8 mouse cellular contexts compared by ENCODE assay signal in the genomic region with DNA sequence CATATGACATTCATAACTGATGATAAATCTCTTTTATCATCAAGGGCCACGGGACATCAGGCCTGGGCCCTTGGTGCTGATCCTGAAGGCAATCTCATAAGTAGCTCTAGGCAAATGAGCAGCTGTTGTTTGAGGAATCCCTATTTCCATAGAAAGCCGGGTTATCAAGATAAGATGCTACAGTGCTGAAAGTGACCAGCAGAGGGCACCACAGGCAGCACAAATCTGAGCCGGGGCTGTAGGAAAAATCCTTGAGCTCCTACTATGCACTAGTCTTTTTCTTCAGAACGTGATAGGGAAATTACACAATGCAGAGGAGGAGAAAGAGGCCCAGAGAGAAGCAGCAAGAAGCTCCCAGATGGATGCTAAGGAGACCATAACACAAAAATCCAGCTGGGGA. TPM values are rescaled to one million over a fixed set of nuclear protein-coding genes. Genes with fewer than 3 reads are reported as not detected.
A peak's percentile ranks its signal among the peaks of the same experiment; 100 is the strongest.
DNase-seq lines count a peak whose midpoint lies in the region; ATAC-seq and TF ChIP-seq lines count a peak whose summit lies in the region.

No protein-coding gene starts in this region.

- H3K36me3 ChIP-seq in heart, postnatal 0 days (replicated peaks; ENCODE audit: control insufficient read depth, insufficient read depth, low read length) = no peaks in the 10 kb centered on the region
- H3K36me3 ChIP-seq in heart, embryonic 11.5 days (ENCODE audit: control insufficient read depth, insufficient read depth, low read length) = no peaks in the 10 kb centered on the region
- H3K36me3 ChIP-seq in lung, postnatal 0 days (ENCODE audit: insufficient read depth, low read length) = no peaks in the 10 kb centered on the region

- peak; percentile 58 for TF ChIP-seq CTCF in heart, postnatal 0 days (IDR thresholded peaks at IDR 0.05; ENCODE audit: low read depth)
- TF ChIP-seq CTCF in lung, postnatal 0 days (IDR thresholded peaks at IDR 0.05) = peak; percentile 80

- no peak for ATAC-seq in heart, postnatal 0 days (ENCODE audit: insufficient read depth, low read depth)
- no peak for ATAC-seq in heart, embryonic 11.5 days (replicated peaks; ENCODE audit: insufficient number of reproducible peaks, low FRiP score, low TSS enrichment)
- no peak for ATAC-seq in lung, postnatal 0 days

- WGBS in heart, postnatal 0 days = 15% methylated on average over 4 of the region's 4 CpGs
- 13% methylated on average over 4 of the region's 4 CpGs for WGBS in heart, embryonic 11.5 days (ENCODE audit: insufficient replicate concordance)
- 8% methylated on average over 4 of the region's 4 CpGs for WGBS in lung, postnatal 0 days

- TF ChIP-seq EP300 in heart, postnatal 0 days (IDR thresholded peaks at IDR 0.05; ENCODE audit: low read depth) = no peak
- no peak for TF ChIP-seq EP300 in lung, postnatal 0 days (IDR thresholded peaks at IDR 0.05)

- no peak overlapping the region for H3K27ac ChIP-seq in heart, postnatal 0 days (ENCODE audit: low read depth)
- no peak overlapping the region for H3K27ac ChIP-seq in heart, embryonic 11.5 days (ENCODE audit: low read depth, low read length)
- H3K27ac ChIP-seq in lung, postnatal 0 days (ENCODE audit: low read length) = no peak overlapping the region

- intact Hi-C loops in heart, postnatal 36 days (cut with DNase I) = loop anchor here (2.0 to 5.0 kb wide), 3 partner anchors 16 to 278 kb away; a partner anchor contains a TSS

- DNase-seq in heart, postnatal 0 days (ENCODE audit: low spot score) = no peak
- peak; percentile 54 for DNase-seq in urinary bladder, postnatal 14 days (ENCODE audit: low spot score)
- no peak for DNase-seq in urinary bladder, postnatal 10 days (ENCODE audit: low spot score)
- DNase-seq in cerebellum, adult 9-10 months = peak; percentile 78
- DNase-seq in heart, postnatal 36 days = peak; percentile 50 to 73
- DNase-seq in lung, postnatal 0 days (ENCODE audit: low spot score) = peak; percentile 33
- DNase-seq in thymus, postnatal 0 days (ENCODE audit: low spot score) = peak; percentile 27

- H3K9me3 ChIP-seq in heart, postnatal 0 days (replicated peaks; ENCODE audit: control insufficient read depth, low read length) = no peaks in the 10 kb centered on the region
- no peaks in the 10 kb centered on the region for H3K9me3 ChIP-seq in heart, embryonic 11.5 days (replicated peaks; ENCODE audit: control insufficient read depth, low read length)
- no peaks in the 10 kb centered on the region for H3K9me3 ChIP-seq in lung, postnatal 0 days (ENCODE audit: low read length)

- no peak overlapping the region for H3K9ac ChIP-seq in heart, postnatal 0 days (replicated peaks; ENCODE audit: low read depth, low read length)
- H3K9ac ChIP-seq in heart, embryonic 11.5 days (ENCODE audit: low read depth, low read length) = no peak overlapping the region
- no peak overlapping the region for H3K9ac ChIP-seq in lung, postnatal 0 days (replicated peaks; ENCODE audit: low read depth)

- peaks cover 4% of the 10 kb centered on the region; the same call in 1 of the 2 replicates for H3K4me1 ChIP-seq in heart, postnatal 0 days (ENCODE audit: control insufficient read depth, insufficient read depth)
- H3K4me1 ChIP-seq in heart, embryonic 11.5 days (ENCODE audit: control insufficient read depth, insufficient read depth, low read length) = peaks cover 11% of the 10 kb centered on the region; the same call in 1 of the 2 replicates
- no peaks in the 10 kb centered on the region for H3K4me1 ChIP-seq in lung, postnatal 0 days (ENCODE audit: insufficient read depth, low read depth, low read length)

- H3K4me2 ChIP-seq in heart, postnatal 0 days (ENCODE audit: low read depth, low read length) = no peak overlapping the region
- no peak overlapping the region for H3K4me2 ChIP-seq in heart, embryonic 11.5 days
- H3K4me2 ChIP-seq in lung, postnatal 0 days (replicated peaks; ENCODE audit: low read depth, low read length) = no peak overlapping the region

- peaks cover 47% of the 10 kb centered on the region for H3K27me3 ChIP-seq in heart, postnatal 0 days (ENCODE audit: control insufficient read depth, insufficient read depth, low read length)
- H3K27me3 ChIP-seq in heart, embryonic 11.5 days (ENCODE audit: control insufficient read depth, insufficient read depth, low read length) = peaks cover 46% of the 10 kb centered on the region
- H3K27me3 ChIP-seq in lung, postnatal 0 days (replicated peaks; ENCODE audit: insufficient read depth, low read length) = peaks cover 34% of the 10 kb centered on the region

- no peak overlapping the region for H3K4me3 ChIP-seq in heart, postnatal 0 days (ENCODE audit: low read depth, low read length)
- no peak overlapping the region for H3K4me3 ChIP-seq in heart, embryonic 11.5 days (ENCODE audit: low read depth, low read length)
- no peak overlapping the region for H3K4me3 ChIP-seq in lung, postnatal 0 days (ENCODE audit: low read depth, low read length)

RNA-seq across cellular contexts. Expression of a gene that starts 7.7 kb away (rescaled TPM):
- not detected in 2 replicates for total RNA-seq in heart, postnatal 0 days (2014; rRNA removed; ENCODE audit: low replicate concordance)
- not detected in 2 replicates for polyA plus RNA-seq in heart, postnatal 0 days (2015; fragmentation: Nextera tagmentation; extraction: Ambion mirVana)
- 0.06 and 0.11 TPM in 2 replicates for polyA plus RNA-seq in heart, embryonic 11.5 days (2014; fragmentation: Nextera tagmentation; extraction: Ambion mirVana)
- total RNA-seq in heart, postnatal 36 days (2021) = not detected
- not detected in 2 replicates for polyA plus RNA-seq in lung, postnatal 0 days (2015; fragmentation: Nextera tagmentation; extraction: Ambion mirVana)
- 0.08 TPM in 1 of 2 replicates, not detected in the other for polyA plus RNA-seq in thymus, postnatal 0 days (2015; fragmentation: Nextera tagmentation; extraction: Ambion mirVana)

RNA-seq across cellular contexts. Expression of a gene that starts 16.2 kb away (rescaled TPM):
- 10.9 and 13.7 TPM in 2 replicates for total RNA-seq in heart, postnatal 0 days (2014; rRNA removed; ENCODE audit: low replicate concordance)
- 9.5 and 10.2 TPM in 2 replicates for polyA plus RNA-seq in heart, postnatal 0 days (2015; fragmentation: Nextera tagmentation; extraction: Ambion mirVana)
- 8.1 and 8.8 TPM in 2 replicates for polyA plus RNA-seq in heart, embryonic 11.5 days (2014; fragmentation: Nextera tagmentation; extraction: Ambion mirVana)
- total RNA-seq in heart, postnatal 36 days (2021) = 10 to 100 TPM; 16.6 to 21.6 TPM
- polyA plus RNA-seq in lung, postnatal 0 days (2015; fragmentation: Nextera tagmentation; extraction: Ambion mirVana) = 8.9 and 9.4 TPM in 2 replicates
- polyA plus RNA-seq in thymus, postnatal 0 days (2015; fragmentation: Nextera tagmentation; extraction: Ambion mirVana) = 23.2 and 23.6 TPM in 2 replicates

RNA-seq across cellular contexts. Expression of a gene that starts 54.3 kb away (rescaled TPM):
- total RNA-seq in heart, postnatal 0 days (2014; rRNA removed; ENCODE audit: low replicate concordance) = 32.5 and 36.8 TPM in 2 replicates
- polyA plus RNA-seq in heart, postnatal 0 days (2015; fragmentation: Nextera tagmentation; extraction: Ambion mirVana) = 23.0 and 23.2 TPM in 2 replicates
- polyA plus RNA-seq in heart, embryonic 11.5 days (2014; fragmentation: Nextera tagmentation; extraction: Ambion mirVana) = 3.2 and 3.3 TPM in 2 replicates
- total RNA-seq in heart, postnatal 36 days (2021) = 10 to 100 TPM; 39.7 to 50.1 TPM
- polyA plus RNA-seq in lung, postnatal 0 days (2015; fragmentation: Nextera tagmentation; extraction: Ambion mirVana) = 2.0 and 3.6 TPM in 2 replicates
- 2.1 TPM in 2 replicates for polyA plus RNA-seq in thymus, postnatal 0 days (2015; fragmentation: Nextera tagmentation; extraction: Ambion mirVana)

Comparison
In these comparisons a context has a peak if more than half of its experiments do, and no peak if none do; other contexts are left out.
1. DNase-seq: peak in urinary bladder, postnatal 14 days (single experiment), cerebellum, adult 9-10 months (single experiment), heart, postnatal 36 days (2 of 2), lung, postnatal 0 days (single experiment) and thymus, postnatal 0 days (single experiment); none in heart, postnatal 0 days (single experiment) and urinary bladder, postnatal 10 days (single experiment).